Mouse (Mus musculus) left cerebral cortex, adult 11 months (tissue): ENCODE measurements around the gene Gm28048.

Source experiments
- DNase-seq: peaks from one replicate; pipeline ENCODE4 v3.0.0; 2022; ENCODE audit warnings: low spot score

Gene Gm28048

GRCm38 (mm10) chr11:22989786-22990185, 7.9 kb upstream of the Gm28048 start:
- DNase-seq, result no peak

GRCm38 (mm10) chr11:22987357-22987756, 5.5 kb upstream of the Gm28048 start:
- no peak for DNase-seq

- no peak for DNase-seq
These were observed 3.6 kb upstream of the Gm28048 start for GRCm38 (mm10) chr11:22985510-22985909.

- DNase-seq, result no peak
These were observed 956 bp upstream of the Gm28048 start for GRCm38 (mm10) chr11:22982846-22983245.

GRCm38 (mm10) chr11:22981543-22981950, 343 bp downstream of the Gm28048 start:
- DNase-seq, result no peak

- no peak for DNase-seq
These were observed 849 bp downstream of the Gm28048 start for GRCm38 (mm10) chr11:22981041-22981440.

GRCm38 (mm10) chr11:22979221-22979620, 2.7 kb downstream of the Gm28048 start:
- DNase-seq, result no peak

- no peak for DNase-seq
These were observed 3.2 kb downstream of the Gm28048 start for GRCm38 (mm10) chr11:22978711-22979110.

GRCm38 (mm10) chr11:22978215-22978614, 3.7 kb downstream of the Gm28048 start:
- DNase-seq, result no peak

- DNase-seq, result no peak
These were observed 8.3 kb downstream of the Gm28048 start for GRCm38 (mm10) chr11:22973599-22973998.

GRCm38 (mm10) chr11:22972746-22973526, 9.0 kb downstream of the Gm28048 start:
- DNase-seq, result no peak

GRCm38 (mm10) chr11:22971835-22972709, 9.8 kb downstream of the Gm28048 start, which contains the start of gene Zrsr1:
Zrsr1 (plus strand) TSS chr11:22972005.
- no peak for DNase-seq

GRCm38 (mm10) chr11:22970546-22970945, 11.3 kb downstream of the Gm28048 start:
- DNase-seq, result no peak

GRCm38 (mm10) chr11:22969486-22969885, 12.4 kb downstream of the Gm28048 start:
- no peak for DNase-seq

- no peak for DNase-seq
These were observed 16.4 kb downstream of the Gm28048 start for GRCm38 (mm10) chr11:22965503-22965902.

- DNase-seq, result no peak
These were observed 17.5 kb downstream of the Gm28048 start for GRCm38 (mm10) chr11:22964401-22964800.

GRCm38 (mm10) chr11:22962101-22962500, 19.8 kb downstream of the Gm28048 start:
- no peak for DNase-seq

GRCm38 (mm10) chr11:22957791-22958374, 24.0 kb downstream of the Gm28048 start:
- no peak for DNase-seq

- no peak for DNase-seq
These were observed 25.1 kb downstream of the Gm28048 start for GRCm38 (mm10) chr11:22956830-22957229.

- no peak for DNase-seq
These were observed 25.5 kb downstream of the Gm28048 start for GRCm38 (mm10) chr11:22956346-22956745.

GRCm38 (mm10) chr11:22952668-22953067, 29.2 kb downstream of the Gm28048 start:
- DNase-seq, result no peak

- no peak for DNase-seq
These were observed 31.8 kb downstream of the Gm28048 start for GRCm38 (mm10) chr11:22950131-22950530.

- DNase-seq, result no peak
These were observed 32.8 kb downstream of the Gm28048 start for GRCm38 (mm10) chr11:22949101-22949500.
